Mouse (Mus musculus) cerebellum, postnatal 14 days (tissue): Measurements from ENCODE around the gene Efcab2.

Experiments used
- DNase-seq, 2 experiments: peaks; one replicate each; pipeline ENCODE4 v3.0.0; 2021; ENCODE audit warnings: mixed read lengths in 2 of 2

Gene Efcab2

GRCm38 (mm10) chr1:178405951-178406711 is at the start of gene Efcab2:
TSS of gene Efcab2 (plus strand) at chr1:178406085.
- DNase-seq, result peak; percentile 93 to 95

- peak; percentile 43 to 47 for DNase-seq
These were observed 47.8 kb upstream of the Efcab2 start for GRCm38 (mm10) chr1:178357776-178358710.

GRCm38 (mm10) chr1:178360264-178360663 is 45.6 kb upstream of the Efcab2 start:
- no peak for DNase-seq

GRCm38 (mm10) chr1:178360702-178361101 is 45.2 kb upstream of the Efcab2 start:
- no peak for DNase-seq

GRCm38 (mm10) chr1:178365171-178365570 is 40.7 kb upstream of the Efcab2 start:
- no peak for DNase-seq

GRCm38 (mm10) chr1:178368121-178368520 is 37.8 kb upstream of the Efcab2 start:
- DNase-seq, result peak in 1 of 2 experiments; percentile 12

GRCm38 (mm10) chr1:178368548-178369271 is 37.2 kb upstream of the Efcab2 start:
- DNase-seq, result peak; percentile 94 to 97

GRCm38 (mm10) chr1:178369272-178369651 is 36.6 kb upstream of the Efcab2 start:
- peak in 1 of 2 experiments; percentile 66 for DNase-seq

GRCm38 (mm10) chr1:178372681-178373080 is 33.2 kb upstream of the Efcab2 start:
- no peak for DNase-seq

GRCm38 (mm10) chr1:178375381-178375780 is 30.5 kb upstream of the Efcab2 start:
- no peak for DNase-seq

- DNase-seq, result no peak
These were observed 29.8 kb upstream of the Efcab2 start for GRCm38 (mm10) chr1:178376061-178376460.

GRCm38 (mm10) chr1:178376907-178377306 is 29.0 kb upstream of the Efcab2 start:
- DNase-seq, result no peak

GRCm38 (mm10) chr1:178378115-178378514 is 27.8 kb upstream of the Efcab2 start:
- DNase-seq, result no peak

- no peak for DNase-seq
These were observed 26.7 kb upstream of the Efcab2 start for GRCm38 (mm10) chr1:178379224-178379623.

- DNase-seq, result no peak
These were observed 23.7 kb upstream of the Efcab2 start for GRCm38 (mm10) chr1:178382165-178382564.

GRCm38 (mm10) chr1:178388802-178389201 is 17.1 kb upstream of the Efcab2 start:
- no peak for DNase-seq

- no peak for DNase-seq
These were observed 16.5 kb upstream of the Efcab2 start for GRCm38 (mm10) chr1:178389401-178389800.

GRCm38 (mm10) chr1:178392970-178393369 is 12.9 kb upstream of the Efcab2 start:
- no peak for DNase-seq

- no peak for DNase-seq
These were observed 10.8 kb upstream of the Efcab2 start for GRCm38 (mm10) chr1:178395091-178395490.

GRCm38 (mm10) chr1:178396383-178396782 is 9.5 kb upstream of the Efcab2 start:
- DNase-seq, result peak in 1 of 2 experiments; percentile 46

GRCm38 (mm10) chr1:178399879-178400278 is 6.0 kb upstream of the Efcab2 start:
- DNase-seq, result no peak

- no peak for DNase-seq
These were observed 5.2 kb upstream of the Efcab2 start for GRCm38 (mm10) chr1:178400652-178401051.

GRCm38 (mm10) chr1:178401960-178402359 is 3.9 kb upstream of the Efcab2 start:
- no peak for DNase-seq
